Mouse (Mus musculus) adrenal gland, adult 8-10 months (tissue): ENCODE measurements around the gene 1700022I11Rik. TPM values are rescaled to one million over a fixed set of nuclear protein-coding genes. Genes with fewer than 3 reads are reported as not detected.
A peak's percentile ranks its signal among the peaks of the same experiment; 100 is the strongest.

Experiments used
- DNase-seq: peaks from one replicate; pipeline ENCODE4 v3.0.0; 2022
- total RNA-seq, 4 experiments: library from RNA; stranded (reverse); gene quantifications; 2 replicates each; pipeline ENCODE4 v1.2.4; 2022

Gene 1700022I11Rik
- total RNA-seq, 4 experiments from 2014 or later, result not detected

DNA sequence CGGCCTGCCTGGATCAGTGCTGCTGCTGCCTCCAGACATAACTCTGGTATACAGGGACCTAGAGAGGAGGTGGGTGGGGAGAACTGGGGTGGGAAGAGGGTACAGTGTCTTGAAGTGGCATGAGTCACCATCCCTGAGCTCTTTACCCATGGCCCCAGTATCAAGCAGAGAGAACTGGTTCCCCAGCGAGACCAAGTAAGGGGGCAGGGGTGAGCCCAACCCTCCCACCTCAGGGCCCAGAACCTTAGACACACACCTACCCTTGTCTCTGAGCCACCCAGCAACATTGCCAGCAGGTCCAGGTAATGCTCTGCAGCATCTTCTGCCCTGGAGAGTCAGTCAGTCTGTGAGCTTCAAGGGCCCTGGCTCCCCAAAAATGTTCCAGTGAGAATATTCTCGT lies 35.5 kb downstream of the 1700022I11Rik start:
- DNase-seq, result no peak

DNA sequence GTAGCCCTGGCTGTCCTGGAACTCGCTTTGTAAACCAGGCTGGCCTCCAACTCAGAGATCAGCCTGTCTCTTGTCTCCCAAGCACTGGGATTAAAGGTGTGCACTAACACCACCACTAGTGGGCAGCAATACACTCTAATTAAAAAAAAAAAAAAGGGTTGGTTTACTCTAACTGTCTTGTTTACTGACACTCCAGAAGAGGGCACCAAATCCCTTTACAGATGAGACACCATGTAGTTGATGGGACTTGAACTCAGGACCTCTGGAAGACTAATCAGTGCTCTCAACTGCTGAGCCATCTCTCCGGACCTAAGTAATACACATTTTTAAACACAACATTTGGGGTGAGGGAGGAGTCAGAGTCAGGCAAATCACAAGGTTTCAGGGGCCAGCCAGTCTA lies 36.4 kb downstream of the 1700022I11Rik start:
- no peak for DNase-seq

DNA sequence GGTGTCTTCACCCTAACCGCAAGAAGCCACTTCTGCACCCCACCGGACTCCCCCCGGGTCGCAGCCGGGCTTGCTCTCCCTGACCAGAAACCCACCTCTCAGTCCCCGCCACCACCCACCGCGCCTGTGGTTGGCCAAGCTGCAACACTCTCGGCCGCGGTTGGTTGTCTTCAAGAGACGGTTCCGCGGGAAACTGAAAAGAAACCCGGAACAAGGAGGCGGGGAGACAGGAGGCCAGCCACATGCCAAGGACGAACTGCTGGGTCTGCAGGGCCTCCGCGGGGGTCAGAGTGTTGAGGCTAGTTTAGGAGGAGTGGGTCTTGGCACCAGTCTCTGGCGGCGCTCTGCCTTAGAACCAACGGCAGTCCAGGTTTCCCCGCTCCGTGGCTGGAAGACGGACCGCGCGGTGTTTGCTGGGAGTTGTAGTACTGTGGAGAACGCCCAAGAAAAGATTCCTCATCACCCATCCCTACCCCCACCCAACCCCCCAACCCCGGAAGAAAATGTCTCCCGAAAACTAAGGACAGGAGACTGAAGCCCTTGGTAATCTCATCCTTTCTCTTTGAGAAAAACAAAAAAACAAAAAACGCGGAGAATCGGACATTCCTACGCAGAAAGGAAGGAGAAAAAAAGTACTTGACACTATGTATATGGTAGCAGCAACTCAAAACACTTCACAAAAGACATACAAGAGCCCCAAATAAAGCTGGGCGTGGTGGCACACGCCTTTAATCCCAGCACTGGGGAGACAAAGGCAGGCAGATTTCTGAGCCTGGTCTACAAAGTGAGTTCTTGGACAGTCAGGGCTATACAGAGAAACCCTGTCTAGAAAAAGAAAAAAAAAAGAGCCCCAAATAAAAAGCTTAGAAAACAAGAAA lies 41.0 kb downstream of the 1700022I11Rik start, which contains the start of gene Fancg:
Gene Fancg (minus strand): TSS at position 346 of the 878 bp plus-strand sequence.
- peak; percentile 77 for DNase-seq

DNA sequence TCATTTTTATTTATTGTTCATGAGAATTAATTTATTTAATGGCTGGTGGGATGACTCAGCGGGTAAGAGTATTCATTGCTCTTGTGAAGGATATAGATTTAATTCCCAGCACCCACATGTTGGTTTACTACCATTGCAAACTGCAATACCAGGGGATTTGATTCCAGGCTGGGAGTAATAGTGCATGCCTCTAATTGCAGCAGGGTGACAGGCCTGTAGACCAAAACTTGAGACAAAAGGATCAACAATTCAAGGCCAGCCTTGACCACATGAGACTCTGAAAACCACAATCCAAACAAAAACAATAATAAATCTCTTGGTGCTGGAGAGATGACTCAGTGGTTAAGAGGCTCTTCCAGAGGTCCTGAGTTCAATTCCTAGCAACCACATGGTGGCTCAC lies 42.7 kb downstream of the 1700022I11Rik start:
- no peak for DNase-seq

DNA sequence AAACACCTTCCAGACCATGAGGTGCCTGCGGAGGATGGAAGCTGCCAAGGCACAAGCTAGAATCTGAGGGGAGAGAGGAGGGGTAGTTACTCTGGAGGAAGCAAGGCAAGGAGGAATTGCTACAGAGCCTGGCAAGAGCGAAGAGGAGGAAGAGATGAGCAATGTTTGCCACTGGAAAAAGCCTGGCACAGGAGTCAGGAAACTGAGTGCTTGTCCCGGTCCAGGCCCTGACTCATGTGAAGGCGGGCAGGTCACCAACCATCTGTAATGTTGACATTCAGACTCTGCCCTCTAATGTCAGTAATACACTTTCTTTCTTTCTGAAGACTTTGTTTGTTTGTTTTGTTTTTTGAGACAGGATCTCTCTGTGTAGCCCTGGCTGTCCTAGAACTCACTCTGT lies 48.8 kb downstream of the 1700022I11Rik start:
- DNase-seq, result no peak

DNA sequence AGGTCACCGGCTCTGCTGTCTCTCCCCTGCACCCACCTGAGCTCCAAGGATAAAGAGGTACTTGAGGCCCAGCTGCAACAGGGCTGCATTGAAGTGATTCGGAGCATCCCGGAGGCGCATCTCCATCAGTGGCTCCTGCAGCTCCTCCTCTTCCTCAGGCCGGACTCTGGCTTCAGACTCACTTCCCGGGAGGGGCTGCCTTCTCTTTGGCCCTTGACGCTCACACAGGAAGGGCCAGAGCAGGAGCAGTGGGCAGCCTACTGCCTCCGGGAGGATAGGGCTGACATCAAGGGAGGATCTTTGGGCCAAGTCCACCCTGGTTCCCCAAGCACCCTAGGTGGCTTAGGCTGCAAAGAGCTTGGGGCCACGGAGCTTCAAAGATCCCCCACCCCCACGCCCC lies 49.8 kb downstream of the 1700022I11Rik start:
- no peak for DNase-seq

DNA sequence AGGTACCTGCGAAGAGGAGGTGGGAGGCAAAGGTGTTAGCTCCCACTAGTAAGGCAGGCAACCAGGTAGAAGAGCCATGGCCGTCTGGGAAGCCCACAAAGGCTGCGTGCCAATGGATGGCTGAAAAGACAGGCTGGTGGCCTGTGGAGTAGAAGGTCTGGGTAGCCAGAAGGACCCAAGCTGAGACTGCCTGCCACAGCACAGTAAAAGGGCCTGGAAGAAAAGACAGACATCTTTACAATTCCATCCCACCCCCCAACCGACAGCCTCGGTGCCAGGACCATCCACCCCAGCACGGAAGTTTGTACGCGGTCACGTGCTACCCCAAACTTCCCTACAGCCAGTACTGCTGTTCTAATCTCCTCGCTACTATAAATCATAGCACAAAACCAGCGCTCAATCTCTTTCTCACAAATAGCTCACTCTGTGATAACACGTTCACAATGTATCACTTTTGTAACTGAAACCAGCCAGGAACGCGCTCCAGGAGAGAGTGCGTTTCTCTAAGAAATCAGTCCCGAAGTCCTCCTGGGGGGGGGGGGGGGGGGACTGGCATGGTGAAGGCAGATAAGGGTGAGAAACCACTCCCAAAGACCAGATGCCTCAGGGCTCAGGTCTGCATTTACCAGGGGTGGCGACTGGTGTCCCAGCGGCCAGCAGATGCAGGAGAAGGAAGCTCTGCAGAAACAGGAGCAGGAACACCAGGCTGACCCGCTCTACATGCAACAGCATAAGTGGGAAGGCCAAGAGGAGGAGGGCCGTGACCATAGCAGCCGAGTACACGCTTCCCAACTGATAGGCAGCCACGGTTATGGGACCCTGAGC lies 50.4 kb downstream of the 1700022I11Rik start:
- no peak for DNase-seq

DNA sequence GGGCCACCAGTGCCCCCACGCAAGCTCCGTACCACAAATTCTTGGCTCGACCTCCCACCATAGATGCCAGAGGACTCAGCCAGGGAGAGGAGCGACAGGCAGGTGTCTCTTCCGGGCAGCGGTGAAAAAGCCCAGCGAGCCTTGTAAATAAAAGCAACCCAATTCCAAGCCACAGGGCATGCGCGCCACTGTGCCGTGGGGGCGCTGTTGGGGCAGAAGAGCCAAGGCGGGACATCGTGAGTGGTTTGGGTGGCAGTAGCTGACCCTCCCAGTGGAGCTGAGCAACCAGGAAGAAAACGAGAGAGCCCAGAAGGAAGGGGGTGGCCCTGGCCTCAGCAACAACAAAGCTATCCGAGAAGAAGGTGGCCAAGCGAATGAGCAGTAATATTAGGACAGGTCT lies 51.5 kb downstream of the 1700022I11Rik start:
- no peak for DNase-seq

DNA sequence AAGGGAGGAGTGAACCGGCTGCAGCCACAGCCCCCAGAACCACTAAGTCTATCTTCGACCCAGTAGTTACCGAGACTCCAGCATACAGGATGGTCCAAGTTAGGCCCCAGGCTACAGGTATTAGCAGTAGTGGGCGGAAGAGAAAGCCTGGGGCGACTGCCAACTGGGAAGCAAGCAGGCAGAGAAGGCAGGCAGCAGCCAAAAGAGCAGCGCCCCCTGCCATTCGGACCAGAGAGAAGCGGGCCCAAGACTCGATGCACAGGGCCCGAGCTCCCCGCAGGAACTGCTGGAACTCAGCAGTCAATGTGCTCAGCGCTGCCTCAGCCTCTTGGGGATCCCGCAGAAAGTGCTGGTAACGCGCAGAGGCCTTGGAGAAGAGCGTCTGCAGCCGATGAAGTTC lies 51.9 kb downstream of the 1700022I11Rik start:
- DNase-seq, result no peak

DNA sequence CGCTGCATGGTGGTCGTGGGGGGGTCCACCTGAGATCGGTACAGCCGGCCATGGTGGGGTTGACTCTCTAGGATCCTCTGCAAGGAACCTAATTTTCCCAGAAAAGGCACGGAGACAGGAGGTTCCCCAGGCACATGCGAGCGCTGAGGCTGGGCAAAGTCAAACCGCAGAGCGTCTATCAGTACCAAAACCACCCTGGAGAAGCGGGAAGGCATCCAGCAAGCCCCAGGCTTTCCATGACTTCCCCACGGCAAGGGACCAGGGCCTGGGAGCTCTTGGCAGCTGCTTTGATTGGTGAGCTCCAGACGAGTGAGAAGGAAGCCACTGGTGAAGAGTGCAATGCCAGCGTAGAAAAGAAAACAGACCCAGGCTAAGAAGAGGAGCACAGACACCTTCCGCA lies 55.3 kb downstream of the 1700022I11Rik start:
- DNase-seq, result no peak

DNA sequence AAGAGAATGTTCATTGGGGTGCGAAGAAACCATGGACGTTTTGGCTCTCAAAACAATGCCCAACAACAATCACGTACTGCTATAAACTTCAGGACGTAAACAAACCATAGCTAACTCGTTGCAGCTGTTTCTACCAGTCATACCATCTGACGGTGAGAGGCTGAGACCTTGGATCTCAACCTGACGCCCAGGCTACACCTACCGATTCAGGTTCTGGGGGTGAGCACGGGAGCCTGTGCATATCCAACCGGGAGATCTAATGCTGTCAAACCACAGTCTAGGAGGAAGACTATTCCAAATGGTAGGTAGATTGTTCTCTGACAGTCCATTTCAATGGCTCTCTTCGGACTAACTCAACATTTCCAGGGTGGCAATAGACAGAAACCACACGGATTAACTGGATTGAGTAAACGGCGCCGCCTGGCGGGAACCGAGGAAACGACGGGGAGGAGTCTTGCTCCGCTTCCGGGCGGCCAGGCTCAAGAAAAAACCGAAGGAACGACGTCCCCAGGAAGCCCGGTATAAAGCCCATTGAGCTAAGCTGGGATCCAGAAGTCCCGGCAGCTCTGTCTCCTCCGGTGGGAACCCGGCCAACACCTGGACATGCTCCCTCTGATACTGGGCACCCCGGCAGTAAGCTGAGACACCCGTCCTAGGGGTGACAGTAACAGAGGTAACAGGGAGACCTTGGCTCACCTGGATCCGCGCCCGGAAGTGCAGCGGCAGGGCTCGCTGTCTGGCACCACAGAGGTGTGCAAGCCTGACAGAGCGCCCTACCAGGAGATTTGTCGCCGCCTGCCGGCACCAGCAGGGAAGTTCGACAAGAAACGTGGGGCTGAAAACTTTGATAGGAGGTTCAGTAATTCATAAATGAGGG lies 55.9 kb downstream of the 1700022I11Rik start, which contains the start of gene Pigo:
Gene Pigo (minus strand): TSS at position 736 of the 877 bp plus-strand sequence.
- DNase-seq, result peak; percentile 91

DNA sequence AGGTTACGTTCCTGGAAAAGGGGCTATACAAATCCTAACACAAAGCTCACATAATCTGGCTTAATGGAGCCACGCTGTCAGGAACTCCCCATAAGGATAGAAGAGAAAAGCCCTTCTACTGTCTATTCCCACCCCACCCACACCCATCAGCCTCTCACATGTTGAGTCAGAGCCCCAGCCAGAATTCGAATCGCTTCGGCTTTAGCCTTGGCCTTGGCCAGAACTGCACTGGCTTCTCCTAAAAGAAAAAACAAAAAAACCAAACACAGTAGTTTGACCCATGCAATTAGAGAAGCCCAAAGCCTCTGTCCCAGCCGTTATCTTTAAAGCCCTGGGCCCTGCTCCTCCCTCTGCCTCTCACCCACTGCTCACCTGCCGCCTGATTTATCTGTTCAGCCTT lies 59.7 kb downstream of the 1700022I11Rik start:
- DNase-seq, result no peak

DNA sequence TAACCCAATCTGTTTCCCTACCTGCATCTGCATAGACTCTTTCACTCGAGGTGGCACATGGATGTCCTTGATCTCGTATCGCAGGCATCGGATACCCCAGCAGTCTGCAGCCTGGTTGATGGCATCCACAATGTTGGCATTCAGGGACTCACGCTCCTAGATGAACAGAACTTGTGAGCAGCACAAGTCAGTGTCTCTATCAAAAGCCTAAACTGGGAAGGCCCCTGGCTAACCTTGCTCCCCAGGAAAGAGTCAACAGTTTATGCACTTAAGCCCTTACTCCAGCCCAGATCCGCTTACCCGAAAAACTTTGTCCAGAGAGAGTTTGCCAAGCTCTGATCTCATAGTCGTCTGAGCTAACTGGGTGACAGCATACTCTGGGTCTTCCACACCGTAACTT lies 60.3 kb downstream of the 1700022I11Rik start:
- no peak for DNase-seq

DNA sequence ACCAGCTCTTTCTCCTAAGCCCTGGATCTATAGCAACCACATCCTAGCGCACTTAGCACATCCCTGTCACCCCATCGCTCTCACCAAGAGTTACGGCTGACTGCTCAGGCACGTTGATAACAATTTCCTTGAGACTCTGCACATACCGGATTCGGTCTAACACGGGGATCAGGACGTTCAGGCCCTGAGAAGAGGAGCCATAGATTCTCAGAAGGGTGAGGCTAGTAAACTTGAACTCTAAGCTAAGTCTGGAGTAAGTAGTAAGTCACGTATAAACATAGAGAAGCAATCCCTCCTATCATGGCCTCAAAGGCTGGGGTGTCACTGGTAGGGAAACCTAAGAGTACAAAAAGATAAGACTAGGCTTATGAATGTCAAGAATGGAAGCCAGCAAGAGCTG lies 60.9 kb downstream of the 1700022I11Rik start:
- no peak for DNase-seq

DNA sequence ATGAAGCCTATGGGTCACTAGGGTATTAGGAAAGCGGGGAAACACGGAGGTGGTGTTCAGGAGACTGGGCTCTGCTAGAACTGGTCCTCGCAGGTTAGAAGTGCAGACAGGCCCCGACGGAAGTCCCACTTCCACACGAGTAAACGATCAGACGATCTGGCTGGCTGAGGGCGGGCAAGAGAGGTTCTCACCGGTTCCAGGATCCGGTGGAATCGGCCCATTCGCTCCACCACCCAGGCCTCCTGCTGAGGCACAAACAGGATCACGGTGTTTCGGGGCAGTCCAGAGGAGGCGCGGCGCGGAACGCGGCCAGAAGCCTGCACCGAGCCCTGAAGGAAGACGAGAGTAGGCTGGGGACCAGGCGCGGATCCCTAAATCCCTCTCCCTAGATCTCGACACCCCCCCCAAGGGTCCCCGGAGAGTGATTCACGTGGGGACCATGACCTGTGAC lies 61.4 kb downstream of the 1700022I11Rik start:
- no peak for DNase-seq

DNA sequence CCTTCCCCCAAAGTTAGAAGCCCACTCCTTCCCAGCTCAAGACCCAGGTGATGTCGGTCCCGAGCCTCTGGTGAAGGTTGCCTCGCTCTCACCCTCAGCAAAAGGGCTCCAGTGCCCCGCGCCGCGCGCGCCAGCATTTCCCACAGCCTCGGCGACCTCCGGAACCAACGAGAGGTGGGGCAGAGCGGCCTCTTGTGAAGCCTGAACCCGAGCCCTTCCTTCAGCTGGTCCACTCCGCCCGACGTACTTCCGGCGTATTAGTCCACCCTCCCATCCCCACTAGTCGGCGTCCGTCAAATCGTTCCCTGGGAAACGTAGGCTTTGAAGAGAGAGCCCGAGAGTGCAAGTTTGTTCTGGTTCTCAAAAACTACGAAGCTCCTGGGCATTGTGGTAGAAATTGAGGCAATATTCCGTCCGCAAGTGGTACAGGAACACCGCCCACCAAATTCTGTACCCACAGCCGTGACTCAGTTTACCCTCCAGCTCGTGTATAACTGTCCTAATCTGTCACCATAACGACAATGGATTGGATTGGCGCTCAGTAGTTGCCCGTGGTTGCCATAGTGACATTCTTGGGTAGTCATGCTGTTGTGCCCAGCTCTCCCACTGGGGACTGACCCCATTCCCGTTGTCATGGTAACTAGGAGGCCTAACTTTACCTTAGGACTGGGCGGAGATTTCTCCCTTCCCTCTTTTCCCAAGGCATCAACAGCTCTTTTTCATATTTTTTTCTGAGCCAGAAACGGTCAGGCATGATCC lies 62.0 kb downstream of the 1700022I11Rik start, which contains the start of gene Stoml2:
Gene Stoml2 (minus strand): TSS at position 474 of the 759 bp plus-strand sequence.
- peak; percentile 93 for DNase-seq

DNA sequence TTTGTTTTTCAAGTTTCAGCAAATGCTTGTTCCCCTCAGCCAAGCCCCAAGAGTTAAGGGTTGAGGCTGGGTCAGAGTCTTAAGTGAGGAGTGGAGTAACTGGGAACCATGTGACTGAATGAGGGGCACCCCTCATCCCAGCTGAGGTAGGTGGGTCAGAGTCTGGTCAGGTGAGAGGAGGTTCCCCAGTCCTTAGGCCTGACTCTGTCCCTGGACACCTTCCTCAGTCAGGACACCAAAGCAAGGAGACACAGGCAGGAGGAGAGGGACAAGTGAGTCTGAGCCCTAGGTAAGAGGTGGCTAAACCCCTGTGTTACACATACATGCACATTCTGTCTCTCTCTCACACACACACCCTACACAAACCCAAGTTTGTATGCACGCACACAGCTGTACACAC lies 63.1 kb downstream of the 1700022I11Rik start:
- DNase-seq, result no peak
